Mouse (Mus musculus) forebrain, embryonic 12.5 days (tissue): ENCODE results near the gene Ypel3. TPM values are rescaled to one million over a fixed set of nuclear protein-coding genes. Genes with fewer than 3 reads are reported as not detected.

Experiments
- ATAC-seq: fragments of 200-750 bp; cut with Nextera tagmentation; 2 replicates; pipeline ENCODE4 v1.8.0; 2017; ENCODE audit warnings: moderate TSS enrichment; ENCODE audit not compliant: low FRiP score
- H3K27ac ChIP-seq: fragments of 300-500 bp; sonication (generic); 2 replicates; pipeline ENCODE4 v1.5.1; 2016; ENCODE audit warnings: mild to moderate bottlenecking
- H3K27me3 ChIP-seq: fragments of 300-500 bp; sonication (generic); 2 replicates; pipeline ENCODE4 v1.6.1; 2016; ENCODE audit warnings: mild to moderate bottlenecking
- H3K36me3 ChIP-seq: fragments of 300-500 bp; sonication (generic); replicated peaks from 2 replicates; pipeline ENCODE4 v1.6.1; 2016; ENCODE audit warnings: mild to moderate bottlenecking
- H3K4me1 ChIP-seq: fragments of 300-500 bp; sonication (generic); 2 replicates; pipeline ENCODE4 v1.6.1; 2016
- H3K4me2 ChIP-seq: fragments of 300-500 bp; sonication (generic); 2 replicates; pipeline ENCODE4 v1.6.1; 2016; ENCODE audit warnings: mild to moderate bottlenecking, moderate library complexity
- H3K4me3 ChIP-seq: fragments of 300-500 bp; sonication (generic); replicated peaks from 2 replicates; pipeline ENCODE4 v1.5.1; 2016; ENCODE audit warnings: mild to moderate bottlenecking
- H3K9ac ChIP-seq: fragments of 300-500 bp; sonication (generic); 2 replicates; pipeline ENCODE4 v1.6.1; 2016; ENCODE audit warnings: mild to moderate bottlenecking
- H3K9me3 ChIP-seq: fragments of 300-500 bp; sonication (generic); 2 replicates; pipeline ENCODE4 v1.6.1; 2016
- WGBS: fragments of 180-500 bp; shearing (Covaris S2); methylation state at CpG from one replicate; pipeline ENCODE4 v1.1.7; 2016; 5-methylcytosine and 5-hydroxymethylcytosine counted together
- polyA plus RNA-seq: library from polyadenylated mRNA; unstranded; fragments of >200 nt; fragmentation: Nextera tagmentation; extraction: Ambion mirVana; gene quantifications from 2 replicates; pipeline ENCODE4 v1.2.1, GENCODE M21; 2016

Gene Ypel3
- polyA plus RNA-seq, 1 experiment from 2014 or later = 92.7 TPM

- no peak overlapping the region for H3K4me2 ChIP-seq
- no peak overlapping the region for H3K9ac ChIP-seq
These were observed 49.2 kb downstream of the Ypel3 start for GRCm38 (mm10) chr7:126825952-126826351.

More at GRCm38 (mm10) chr7:126825952-126826351, 49.2 kb downstream of the Ypel3 start:
- peaks cover 50% of the 10 kb centered on the region for H3K4me1 ChIP-seq
- H3K27ac ChIP-seq = no peak overlapping the region
- H3K9me3 ChIP-seq = no peaks in the 10 kb centered on the region
- no peak for ATAC-seq
- H3K4me3 ChIP-seq = no peak overlapping the region
- peaks cover 23% of the 10 kb centered on the region; the same call in 1 of the 2 replicates for H3K27me3 ChIP-seq
- no peaks in the 10 kb centered on the region for H3K36me3 ChIP-seq
- WGBS = 76% methylated on average over 5 of the region's 5 CpGs

Other genes with a start within 250 kb of the Ypel3 start
- gene Eif3c, start 210.5 kb upstream of the Ypel3 start, polyA plus RNA-seq = 213 and 225 TPM in 2 replicates
- 0.31 and 0.52 TPM in 2 replicates for gene Apobr, start 192.0 kb upstream of the Ypel3 start, polyA plus RNA-seq
- gene Cln3, start 191.1 kb upstream of the Ypel3 start, polyA plus RNA-seq = 27.5 and 32.7 TPM in 2 replicates
- gene Il27, start 182.0 kb upstream of the Ypel3 start, polyA plus RNA-seq = not detected in 2 replicates
- 3.1 and 3.8 TPM in 2 replicates for gene Nupr1, start 146.1 kb upstream of the Ypel3 start, polyA plus RNA-seq
- 39.4 and 51.2 TPM in 2 replicates for gene Sgf29, start 127.6 kb upstream of the Ypel3 start, polyA plus RNA-seq
- gene Sult1a1, start 100.5 kb upstream of the Ypel3 start, polyA plus RNA-seq = 0.42 and 0.54 TPM in 2 replicates
- 146 and 157 TPM in 2 replicates for gene Bola2, start 81.6 kb upstream of the Ypel3 start, polyA plus RNA-seq
- gene Slx1b, start 81.2 kb upstream of the Ypel3 start, polyA plus RNA-seq = 14.7 and 14.9 TPM in 2 replicates
- gene Coro1a, start 69.2 kb upstream of the Ypel3 start, polyA plus RNA-seq = 49.1 and 51.0 TPM in 2 replicates
- 51.5 and 56.8 TPM in 2 replicates for gene Mapk3, start 17.4 kb upstream of the Ypel3 start, polyA plus RNA-seq
- gene Gdpd3, start 10.6 kb upstream of the Ypel3 start, polyA plus RNA-seq = 1.4 and 1.5 TPM in 2 replicates
- gene Tbx6, start 4.5 kb downstream of the Ypel3 start, polyA plus RNA-seq = 0.33 and 0.56 TPM in 2 replicates
- 310 and 320 TPM in 2 replicates for gene Ppp4c, start 15.5 kb downstream of the Ypel3 start, polyA plus RNA-seq
- gene Fam57b, start 20.7 kb downstream of the Ypel3 start, polyA plus RNA-seq = 16.2 and 17.6 TPM in 2 replicates
- gene 4930451I11Rik, start 54.7 kb downstream of the Ypel3 start, polyA plus RNA-seq = not detected in 2 replicates
- 5.5 and 6.6 TPM in 2 replicates for gene Doc2a, start 70.5 kb downstream of the Ypel3 start, polyA plus RNA-seq
- gene Hirip3, start 85.0 kb downstream of the Ypel3 start, polyA plus RNA-seq = 53.3 TPM in 2 replicates
- gene Ino80e, start 85.4 kb downstream of the Ypel3 start, polyA plus RNA-seq = 96.5 and 108 TPM in 2 replicates
- gene Taok2, start 107.7 kb downstream of the Ypel3 start, polyA plus RNA-seq = 60.9 and 65.4 TPM in 2 replicates
- 23.0 and 25.3 TPM in 2 replicates for gene Tmem219, start 146.0 kb downstream of the Ypel3 start, polyA plus RNA-seq
- gene Kctd13, start 151.9 kb downstream of the Ypel3 start, polyA plus RNA-seq = 45.3 and 46.4 TPM in 2 replicates
- 1.5 TPM in 2 replicates for gene Asphd1, start 172.6 kb downstream of the Ypel3 start, polyA plus RNA-seq
- 8.6 and 10.5 TPM in 2 replicates for gene Sez6l2, start 173.6 kb downstream of the Ypel3 start, polyA plus RNA-seq
- 78.9 and 79.6 TPM in 2 replicates for gene Cdipt, start 199.0 kb downstream of the Ypel3 start, polyA plus RNA-seq
- gene Cdiptos, start 199.1 kb downstream of the Ypel3 start, polyA plus RNA-seq = 0.86 and 2.0 TPM in 2 replicates
- 4.2 and 4.6 TPM in 2 replicates for gene Mvp, start 237.7 kb downstream of the Ypel3 start, polyA plus RNA-seq
- gene Pagr1b, start 239.5 kb downstream of the Ypel3 start, polyA plus RNA-seq = 0.38 and 0.56 TPM in 2 replicates
- gene Pagr1a, start 240.4 kb downstream of the Ypel3 start, polyA plus RNA-seq = 51.4 and 66.8 TPM in 2 replicates
- gene Gm42742, start 244.1 kb downstream of the Ypel3 start, polyA plus RNA-seq = 53.3 and 75.4 TPM in 2 replicates
- 5.0 and 6.5 TPM in 2 replicates for gene Prrt2, start 244.3 kb downstream of the Ypel3 start, polyA plus RNA-seq